Mouse (Mus musculus) liver, adult 2 months (tissue): Measurements from ENCODE around the gene Ptgs2.

ENCODE experiments used
- CTCF ChIP-seq: fragments of 200-500 bp; IDR thresholded peaks from 2 replicates; pipeline ENCODE4 v1.5.1; 2011; ENCODE audit warnings: low read depth, low read length, control low read depth
- POLR2A ChIP-seq: fragments of 200-500 bp; IDR thresholded peaks from 2 replicates; pipeline ENCODE4 v1.6.1; 2011; ENCODE audit warnings: low read length, control low read depth; ENCODE audit not compliant: insufficient read depth; ENCODE audit errors: extremely low read depth

DNA sequence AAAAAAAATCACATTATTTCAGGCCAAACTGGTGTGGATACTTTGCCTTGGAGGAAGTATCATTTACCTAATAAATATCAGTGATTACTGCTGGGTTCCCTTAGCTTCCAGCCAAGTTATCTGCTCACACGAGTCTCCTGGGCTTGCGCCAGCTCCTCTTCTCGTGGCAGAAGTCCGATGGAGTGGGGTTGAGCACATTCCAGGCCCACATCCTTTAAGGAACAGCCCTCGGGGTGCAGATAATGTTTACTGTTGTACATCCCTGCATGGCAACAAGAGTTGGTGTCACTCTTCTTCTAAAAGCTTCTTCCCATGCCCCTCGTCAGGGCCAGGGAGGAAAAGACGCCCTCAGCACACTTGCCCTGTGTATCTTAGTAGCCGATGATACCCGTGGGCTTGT is 39.9 kb downstream of the Ptgs2 start:
- TF ChIP-seq CTCF (no peak), POLR2A (no peak)
